Mouse (Mus musculus) MEL (cell line): Measurements from ENCODE around the gene Tspan3.

ENCODE experiments used
- CTCF ChIP-seq, 3 experiments: IDR thresholded peaks in 2 of 3; conservative IDR thresholded peaks in 1 of 3; 2 replicates each; pipeline ENCODE4 v1.5.1; 2011 to 2012; ENCODE audit warnings: low read length in 3 of 3, low read depth in 2 of 3, mild to moderate bottlenecking in 2 of 3, improper control_type of control experiment in 1 of 3, inconsistent platforms in 1 of 3, mixed read lengths in 1 of 3, moderate library complexity in 1 of 3; ENCODE audit not compliant: control insufficient read depth in 1 of 3, insufficient read depth in 1 of 3, poor library complexity in 1 of 3, severe bottlenecking in 1 of 3
- EP300 ChIP-seq, 2 experiments: IDR thresholded peaks; 2 replicates each; pipeline ENCODE4 v1.6.1; 2011; ENCODE audit warnings: improper control_type of control experiment in 2 of 2, low read length in 2 of 2, low read depth in 1 of 2, mild to moderate bottlenecking in 1 of 2
- MAX ChIP-seq: IDR thresholded peaks from 2 replicates; pipeline ENCODE4 v1.6.1; 2011; ENCODE audit warnings: low read length, improper control_type of control experiment
- MYC ChIP-seq: IDR thresholded peaks from 2 replicates; pipeline ENCODE4 v1.6.1; 2011; ENCODE audit warnings: low read depth, mild to moderate bottlenecking, low read length, improper control_type of control experiment, moderate library complexity
- RAD21 ChIP-seq: IDR thresholded peaks from 2 replicates; pipeline ENCODE4 v1.6.1; 2011; ENCODE audit warnings: mild to moderate bottlenecking, low read depth, low read length, improper control_type of control experiment
- USF2 ChIP-seq, 2 experiments: IDR thresholded peaks; 2 replicates each; pipeline ENCODE4 v1.6.1; 2011 to 2012; ENCODE audit warnings: improper control_type of control experiment in 2 of 2, low read length in 2 of 2, borderline replicate concordance in 1 of 2, inconsistent platforms in 1 of 2, low read depth in 1 of 2, mild to moderate bottlenecking in 1 of 2; ENCODE audit not compliant: insufficient read depth in 1 of 2

DNA sequence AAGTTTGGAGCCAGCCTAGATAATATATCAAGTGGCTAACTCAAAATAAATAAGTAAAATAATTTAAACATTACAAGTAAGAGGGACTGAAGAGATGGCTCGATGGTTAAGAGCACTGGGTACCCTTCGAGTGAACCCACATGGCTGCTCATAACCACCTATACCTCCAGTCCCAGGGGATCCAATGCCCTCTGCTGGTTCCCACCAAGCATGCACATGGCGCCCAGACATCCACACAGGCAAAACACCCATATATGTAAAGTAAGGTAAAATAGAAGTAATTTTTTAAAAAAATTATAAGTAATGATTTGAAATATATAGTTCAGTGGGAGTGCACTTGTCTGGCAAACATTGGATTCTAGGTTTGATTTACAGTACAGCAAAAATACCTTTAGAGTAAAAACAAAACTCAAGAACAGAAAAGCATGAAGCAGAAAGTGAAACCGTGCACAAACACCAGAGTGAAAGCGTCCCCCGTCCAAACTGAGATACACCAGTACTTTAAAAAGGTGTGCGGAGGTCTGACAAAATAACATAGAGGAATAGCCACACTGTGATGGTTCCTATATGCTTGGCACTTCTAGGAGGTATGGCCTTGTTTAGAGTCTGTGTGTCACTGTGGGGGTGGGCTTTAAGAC, 20.8 kb downstream of the Tspan3 start:
- TF ChIP-seq USF2 (IDR thresholded peaks at IDR 0.05; ENCODE audit: borderline replicate concordance in 1 of 2, insufficient read depth in 1 of 2, low read depth in 1 of 2, low read length in 2 of 2) (no peak), MAX (no peak), RAD21 (no peak), MYC (no peak), EP300 (IDR thresholded peaks at IDR 0.05; ENCODE audit: low read depth in 1 of 2, low read length in 2 of 2) (no peak), CTCF (IDR thresholded peaks at IDR 0.05 in 2 of 3, conservative IDR thresholded peaks at IDR 0.05 in 1 of 3; ENCODE audit: control insufficient read depth in 1 of 3, insufficient read depth in 1 of 3, low read depth in 2 of 3, low read length in 3 of 3, poor library complexity in 1 of 3, severe bottlenecking in 1 of 3) (peak in 1 of 3 experiments; percentile 10; a peak in 1 of 6 replicates)
